Mouse (Mus musculus): ENCODE results near the gene Il1rap.
A peak's percentile ranks its signal among the peaks of the same experiment; 100 is the strongest.

The Il1rap gene

DNA sequence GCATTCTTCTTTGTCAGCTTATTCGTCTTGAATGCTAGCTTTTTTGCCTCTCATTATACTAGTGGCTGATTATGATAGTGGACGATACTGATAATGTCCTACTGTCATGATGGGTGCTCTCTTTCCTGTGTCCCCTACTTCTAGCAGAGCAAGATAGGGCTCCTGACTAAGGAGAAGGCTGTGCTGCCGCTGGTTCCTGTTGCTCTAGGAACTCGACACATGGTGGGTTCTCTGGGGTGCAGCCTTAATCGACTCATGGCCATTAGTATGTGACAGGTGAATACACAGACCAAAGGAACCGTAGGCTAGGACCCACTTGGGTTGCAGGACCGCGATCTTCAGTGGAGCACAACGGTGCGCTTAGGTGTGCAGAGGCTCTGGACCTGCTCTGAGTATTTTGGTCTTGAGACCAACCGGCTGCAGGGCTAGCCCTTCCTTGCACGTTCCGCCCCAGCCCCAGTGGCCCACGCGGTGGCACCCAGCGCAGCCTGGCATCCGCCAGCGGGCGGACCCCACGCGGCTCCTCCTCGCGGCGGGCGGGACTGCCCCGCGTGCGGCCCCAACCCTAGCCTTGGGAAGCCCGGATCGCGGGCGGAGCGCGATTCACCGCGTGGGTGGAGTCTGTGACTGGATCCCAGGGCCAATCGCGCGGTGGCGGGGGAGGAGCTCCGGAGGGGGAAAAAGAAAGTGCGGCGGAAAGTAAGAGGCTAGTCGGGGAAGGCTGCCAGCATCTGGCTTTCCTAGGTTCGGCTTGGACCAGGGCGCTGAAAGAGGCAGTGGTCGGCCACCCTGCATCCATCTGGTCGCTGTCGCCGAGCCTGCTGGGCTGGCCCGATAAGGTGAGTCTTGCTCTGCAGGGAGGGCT, at the start of gene Il1rap:
TSS of gene Il1rap (plus strand) at position 657 of the 865 bp plus-strand sequence.
- DNase-seq, result peak; percentile 95 to 97

GRCm38 (mm10) chr16:26532287-26532686, 49.2 kb upstream of the Il1rap start:
- no peak for DNase-seq

DNA sequence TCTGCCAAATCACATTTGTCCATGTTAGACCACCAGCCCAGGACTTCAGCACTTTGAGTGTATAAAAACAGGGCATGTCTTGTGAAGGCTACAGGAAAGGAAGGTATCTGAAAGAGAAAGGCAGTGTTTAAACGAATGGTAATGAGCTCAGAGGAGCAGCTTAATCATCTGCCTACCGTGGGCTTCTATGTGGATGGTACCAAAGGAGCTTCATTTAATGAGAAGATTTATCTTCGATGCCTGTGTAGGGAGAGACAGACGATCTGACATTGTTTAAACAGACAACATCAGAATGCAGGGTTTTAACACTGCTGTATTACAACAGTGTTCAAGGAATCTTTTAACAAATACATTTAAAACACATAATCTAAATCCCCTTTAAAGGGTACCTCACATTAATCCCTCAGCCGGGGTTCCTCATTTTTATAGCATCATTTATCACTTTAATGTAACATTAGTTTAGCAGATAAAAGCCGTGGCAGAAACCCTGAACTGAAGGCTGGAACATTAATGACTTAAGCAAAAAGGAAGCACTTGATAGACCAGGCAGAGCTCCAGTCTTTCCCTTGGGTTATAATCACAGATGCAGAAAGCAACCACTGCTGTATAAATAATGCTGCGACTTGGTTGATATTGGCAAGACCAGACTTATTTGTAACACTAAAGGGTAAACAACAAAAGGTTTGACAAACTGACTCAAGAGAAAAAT, 35.2 kb upstream of the Il1rap start:
- DNase-seq, result no peak

GRCm38 (mm10) chr16:26546879-26547206, 34.7 kb upstream of the Il1rap start:
- no peak for DNase-seq

DNA sequence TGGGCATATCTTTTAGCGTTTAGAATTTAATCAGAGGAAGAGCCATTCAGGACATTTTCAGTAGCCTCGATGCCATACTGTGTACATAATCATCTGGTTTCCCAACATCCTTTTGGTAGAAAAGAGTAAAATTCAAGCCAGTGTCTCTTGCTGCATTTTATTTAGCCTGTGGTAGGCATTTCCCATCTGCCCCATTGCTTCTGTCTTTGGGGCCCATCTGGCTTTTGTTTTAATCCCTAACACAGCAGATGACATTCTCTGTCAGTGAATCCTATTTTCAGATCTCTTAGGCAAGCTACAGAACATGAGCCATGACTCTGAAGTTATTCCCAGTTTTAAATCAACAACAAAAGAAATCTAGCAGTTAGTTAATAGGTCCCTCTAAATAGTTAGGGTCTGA, 32.3 kb upstream of the Il1rap start:
- DNase-seq, result no peak

DNA sequence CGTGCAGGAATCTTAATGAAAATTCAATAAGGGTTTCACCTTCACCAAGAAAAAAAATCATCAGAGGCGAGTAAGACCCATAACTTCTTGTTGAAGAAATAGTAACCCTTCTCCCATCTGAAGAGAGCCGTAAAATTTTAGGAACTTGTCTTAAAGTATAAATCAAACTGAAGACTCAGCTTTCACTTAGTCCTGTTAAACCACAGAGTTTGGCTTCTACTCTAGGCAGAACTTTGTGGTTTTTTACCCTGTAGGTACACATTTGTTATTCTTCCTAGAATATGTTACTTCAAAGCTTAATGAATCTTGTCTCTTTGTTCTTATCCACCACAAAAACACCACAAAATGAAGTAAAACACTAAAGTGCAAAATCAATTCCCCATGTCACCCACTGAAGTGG, 29.3 kb upstream of the Il1rap start:
- DNase-seq, result no peak

DNA sequence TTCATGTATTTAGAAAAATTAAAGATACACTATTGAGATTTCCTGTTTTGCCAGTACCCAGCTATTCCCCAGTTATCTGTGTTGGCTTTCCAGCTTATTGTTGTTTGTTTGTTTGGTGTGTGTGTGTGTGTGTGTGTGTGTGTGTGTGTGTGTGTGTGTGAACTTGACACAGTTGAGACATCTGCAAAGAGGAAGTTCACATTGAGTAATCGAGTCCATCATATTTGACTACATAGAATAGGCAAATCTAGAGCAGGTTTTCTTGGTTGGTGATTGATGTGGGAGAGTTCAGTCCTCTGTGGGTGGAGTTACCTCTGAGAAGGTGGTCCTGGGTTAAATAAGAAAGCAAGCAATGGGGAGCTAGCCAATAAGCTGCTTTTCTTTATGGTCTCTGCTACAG, 22.7 kb upstream of the Il1rap start:
- DNase-seq, result no peak

DNA sequence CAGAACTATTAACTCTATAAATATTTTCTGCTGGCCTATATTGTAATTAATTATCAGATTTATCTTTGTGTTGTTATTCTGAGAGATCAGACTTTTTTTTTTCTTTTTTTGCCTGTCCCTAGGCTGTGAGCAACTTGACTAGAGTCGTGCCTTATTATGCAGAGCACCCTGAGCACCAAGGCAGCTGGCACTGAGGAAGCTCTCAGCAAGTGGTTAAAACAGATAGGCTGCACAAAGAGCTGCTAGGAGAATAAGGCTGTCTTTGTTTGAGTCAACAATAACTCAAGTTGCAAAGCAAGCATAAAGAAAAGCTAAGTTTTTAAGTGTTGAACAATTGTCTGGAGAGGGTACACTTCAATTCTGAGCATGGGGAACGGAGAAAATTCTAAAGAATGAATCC, 19.8 kb upstream of the Il1rap start:
- no peak for DNase-seq

DNA sequence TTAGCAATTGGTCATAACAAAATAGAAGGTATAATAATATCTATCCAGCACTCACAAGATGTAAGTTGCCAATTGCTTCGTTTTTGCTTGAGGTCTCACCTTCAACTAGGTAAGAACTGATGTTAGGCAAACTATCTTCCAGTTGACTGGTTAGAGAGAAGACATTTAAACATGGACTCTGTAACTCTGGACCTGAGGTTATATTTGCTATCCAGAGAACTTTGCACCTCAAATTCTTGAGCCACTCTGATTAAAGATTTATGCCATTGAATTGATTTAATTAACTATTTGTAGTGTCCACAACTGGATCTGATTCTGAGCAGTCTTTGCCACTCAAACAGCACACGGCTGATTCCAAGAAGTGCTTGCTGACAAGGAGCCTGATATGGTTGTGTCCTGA, 18.7 kb upstream of the Il1rap start:
- DNase-seq, result no peak

DNA sequence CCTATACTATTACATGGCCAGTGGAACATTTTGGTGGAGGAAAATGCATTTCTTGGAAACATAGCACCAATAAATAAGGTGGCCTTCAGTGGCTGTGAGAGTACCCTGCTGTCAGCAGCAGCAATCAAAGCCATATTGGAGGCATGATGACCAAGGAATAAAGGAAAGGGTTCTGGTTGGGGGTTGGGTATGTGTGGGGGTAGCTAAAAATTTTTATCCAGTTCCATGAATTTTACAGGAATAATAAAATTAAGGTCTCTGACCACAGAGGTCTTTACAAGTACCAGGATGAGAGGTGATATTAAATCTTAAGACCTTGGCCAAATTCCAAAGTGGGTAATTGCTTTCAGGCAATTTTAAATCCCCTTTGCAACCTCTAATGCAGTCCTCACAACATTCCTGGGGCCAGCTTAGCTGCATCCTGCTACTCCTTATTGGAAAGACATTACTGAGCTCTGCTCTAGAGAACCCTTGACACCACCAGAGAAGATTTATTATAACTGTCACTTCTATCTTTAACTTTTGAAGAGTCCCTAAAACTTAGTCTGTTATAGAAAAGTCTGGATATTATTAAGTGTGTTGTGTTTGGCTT, 12.0 kb upstream of the Il1rap start:
- no peak for DNase-seq

GRCm38 (mm10) chr16:26571836-26572235, 9.7 kb upstream of the Il1rap start:
- no peak for DNase-seq

GRCm38 (mm10) chr16:26574173-26574572, 7.3 kb upstream of the Il1rap start:
- no peak for DNase-seq

GRCm38 (mm10) chr16:26581913-26582376, 441 bp downstream of the Il1rap start:
- DNase-seq, result peak; percentile 16 to 57

- DNase-seq, result no peak
Measured at GRCm38 (mm10) chr16:26585806-26586205, 4.3 kb downstream of the Il1rap start.

DNA sequence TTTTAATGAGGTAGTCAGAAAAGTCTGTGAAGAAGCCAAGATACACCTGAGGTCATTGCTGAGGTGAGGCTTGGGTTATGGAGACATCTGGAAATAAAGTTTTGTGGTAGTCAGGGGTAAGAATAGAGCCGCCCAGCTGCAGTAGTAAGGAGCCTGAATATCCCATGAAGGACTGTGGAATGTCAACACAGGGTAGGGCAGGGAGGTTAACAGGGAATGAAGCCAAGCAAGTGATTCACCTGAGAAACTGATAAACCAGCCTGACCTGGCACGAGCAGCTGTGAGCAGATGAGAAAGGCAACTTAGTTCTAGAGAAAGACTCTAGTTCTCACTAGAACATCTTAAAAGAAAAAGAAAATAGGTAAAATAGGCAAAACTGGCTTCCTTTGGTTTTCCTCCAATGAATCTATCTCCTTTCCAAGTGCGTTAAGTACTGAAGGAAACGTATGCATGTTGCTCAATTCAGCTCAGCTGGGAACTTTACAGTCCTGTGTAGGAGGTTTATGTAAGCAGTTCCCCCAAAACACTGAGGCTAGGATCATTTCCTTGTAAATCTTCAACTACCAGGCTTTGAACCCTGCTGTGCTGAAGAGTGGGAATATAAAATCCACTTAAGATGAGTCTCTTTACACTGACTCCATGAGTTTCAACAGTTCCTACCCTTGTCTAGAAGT, 9.5 kb downstream of the Il1rap start:
- no peak for DNase-seq

- no peak for DNase-seq
Measured at GRCm38 (mm10) chr16:26596440-26596839, 14.9 kb downstream of the Il1rap start.

DNA sequence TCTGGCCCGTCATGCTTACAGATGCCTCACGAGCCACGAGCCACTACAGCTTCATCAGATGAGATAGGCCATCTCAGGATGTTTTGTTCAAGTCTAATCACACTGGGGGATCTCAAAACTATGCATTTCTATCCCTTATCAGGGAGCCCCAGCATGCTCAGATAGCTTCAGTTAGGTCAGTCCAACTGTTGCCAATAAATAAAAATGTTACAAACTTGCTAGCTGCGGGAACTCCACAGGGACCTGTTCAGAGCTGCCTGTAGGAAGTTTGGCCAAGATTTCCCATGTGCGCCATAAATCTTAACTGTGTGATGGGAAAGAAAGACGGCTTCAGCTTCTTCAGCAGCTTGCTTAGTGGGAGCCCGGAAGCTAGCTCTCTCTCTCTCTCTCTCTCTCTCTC, 15.8 kb downstream of the Il1rap start:
- peak; percentile 45 to 60 for DNase-seq

- no peak for DNase-seq
Measured at GRCm38 (mm10) chr16:26598591-26598990, 17.1 kb downstream of the Il1rap start.

DNA sequence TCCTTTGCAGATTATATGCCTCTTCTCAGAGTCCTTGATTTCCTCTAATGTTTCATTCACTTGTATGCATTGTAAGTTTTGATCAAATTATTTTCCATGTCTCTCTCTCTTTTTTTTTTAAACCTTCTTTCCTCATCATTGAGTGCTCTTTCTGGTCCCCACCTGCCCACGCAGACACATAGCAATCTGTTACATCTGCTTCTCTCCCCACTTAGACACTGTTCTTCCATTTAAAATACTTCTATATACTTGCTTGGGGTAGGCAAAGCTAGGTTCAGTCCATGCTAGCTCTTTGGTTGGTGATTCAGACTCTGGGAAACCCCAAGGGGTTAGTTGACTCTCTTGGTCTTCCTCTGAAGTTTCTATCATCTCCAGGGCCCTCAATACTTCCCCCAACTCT, 20.0 kb downstream of the Il1rap start:
- no peak for DNase-seq

- no peak for DNase-seq
Measured at GRCm38 (mm10) chr16:26604621-26605020, 23.1 kb downstream of the Il1rap start.

GRCm38 (mm10) chr16:26608003-26608402, 26.5 kb downstream of the Il1rap start:
- no peak for DNase-seq

- no peak for DNase-seq
Measured at GRCm38 (mm10) chr16:26610508-26610907, 29.0 kb downstream of the Il1rap start.

- no peak for DNase-seq
Measured at GRCm38 (mm10) chr16:26612499-26613220, 31.2 kb downstream of the Il1rap start.

Measured in kidney, postnatal 25 days (tissue).